30 mouse cellular contexts compared by ENCODE assay signal in the genomic region with DNA sequence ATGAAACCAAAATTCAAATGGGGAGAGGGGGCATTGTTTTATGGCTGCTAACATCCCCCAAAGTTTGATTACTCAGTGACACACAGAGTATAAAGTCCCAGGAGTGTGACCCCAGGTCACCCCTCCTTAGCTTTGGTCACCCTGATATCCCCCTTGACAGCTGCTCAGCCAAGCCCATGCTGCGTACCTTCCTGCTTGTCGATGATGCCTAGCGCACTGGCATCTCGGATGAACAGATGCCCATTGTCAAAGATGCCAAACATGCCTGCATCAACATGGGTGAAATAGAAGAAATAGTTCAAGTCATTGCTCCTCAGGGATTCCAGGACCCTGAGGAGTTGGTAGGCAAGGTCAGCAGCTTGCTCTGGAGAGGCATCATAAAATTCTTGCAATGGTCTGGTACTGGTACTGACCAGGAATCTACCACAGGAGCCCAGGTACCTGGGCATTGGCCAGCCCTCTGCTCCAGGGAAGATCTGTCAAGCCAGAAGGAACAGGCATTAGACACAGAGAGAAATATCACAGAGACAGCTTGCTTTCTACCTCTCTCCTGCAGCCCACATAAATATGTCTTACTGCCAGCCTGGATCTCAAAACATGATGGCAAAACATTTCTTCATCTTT. TPM values are rescaled to one million over a fixed set of nuclear protein-coding genes. Genes with fewer than 3 reads are reported as not detected.
DNase-seq lines count a peak whose midpoint lies in the region; ATAC-seq and TF ChIP-seq lines count a peak whose summit lies in the region.
"Had no signal": no experiment of that assay in that cellular context is flagged by ENCODE, and none has a peak within 500 bp of the region (broad histone marks: within the 10 kb centered on the region; RNA-seq: fewer than 3 reads in every experiment).

No protein-coding gene starts in this region.

- H3K27me3 ChIP-seq in cerebellum, adult 2 months (ENCODE audit: control insufficient read depth, insufficient read depth, low read length): no peaks in the 10 kb centered on the region
- no peaks in the 10 kb centered on the region for H3K27me3 ChIP-seq in forebrain, embryonic 14.5 days (replicated peaks; ENCODE audit: control insufficient read depth, insufficient read depth, low read length)
- H3K27me3 ChIP-seq: embryonic facial prominence, embryonic 13.5 days; intestine, embryonic 15.5 days; limb, embryonic 13.5 days; lung, embryonic 15.5 days; midbrain, embryonic 15.5 days had no signal

- DNase-seq in left cerebral cortex, adult 2 months (ENCODE audit: extremely low spot score in 1 of 2, low spot score in 2 of 2): no peak
- no peak for DNase-seq in left cerebral cortex, adult 11 months (ENCODE audit: low spot score)
- peak; percentile 60 to 74 for DNase-seq in cerebellum, adult 2 months
- DNase-seq in cerebellum, postnatal 14 days: peak; percentile 60 to 71
- DNase-seq in forebrain, embryonic 14.5 days (ENCODE audit: low spot score): no peak
- DNase-seq in spleen, adult 18-20 months: no peak
- DNase-seq in kidney, postnatal 25 days: no peak
- DNase-seq: adrenal gland, adult 2 months; adrenal gland, postnatal 36 days; gastrocnemius, postnatal 10 days; heart, postnatal 14 days; kidney, adult 2 months; kidney, postnatal 10 days; layer of hippocampus, adult 9-11 months; thymus, adult 2 months; thymus, postnatal 36 days had no signal

- no peak overlapping the region for H3K9ac ChIP-seq in forebrain, embryonic 14.5 days (ENCODE audit: low read length)
- H3K9ac ChIP-seq: embryonic facial prominence, embryonic 13.5 days; intestine, embryonic 15.5 days; limb, embryonic 13.5 days; lung, embryonic 15.5 days; midbrain, embryonic 15.5 days had no signal

- TF ChIP-seq POLR2A in cerebellum, adult 2 months (IDR thresholded peaks at IDR 0.05; ENCODE audit: borderline replicate concordance, insufficient read depth, low read length): no peak

- intact Hi-C loops in left cerebral cortex, adult 2 months (cut with DNase I): no loop called here

- H3K4me1 ChIP-seq in cerebellum, adult 2 months (ENCODE audit: control insufficient read depth, insufficient read depth, low read length): peaks cover 14% of the 10 kb centered on the region; the same call in 1 of the 2 replicates
- H3K4me1 ChIP-seq in forebrain, embryonic 14.5 days (ENCODE audit: control insufficient read depth, insufficient read depth, low read length): no peaks in the 10 kb centered on the region
- H3K4me1 ChIP-seq: embryonic facial prominence, embryonic 13.5 days; forebrain, embryonic 10.5 days; intestine, embryonic 15.5 days; limb, embryonic 13.5 days; lung, embryonic 15.5 days; midbrain, embryonic 10.5 days; midbrain, embryonic 15.5 days had no signal

- no peak overlapping the region for H3K4me3 ChIP-seq in left cerebral cortex, adult 2 months
- H3K4me3 ChIP-seq in cerebellum, adult 2 months (replicated peaks; ENCODE audit: insufficient read depth, low read depth, low read length): no peak overlapping the region
- no peak overlapping the region for H3K4me3 ChIP-seq in forebrain, embryonic 14.5 days (ENCODE audit: low read depth, low read length)
- H3K4me3 ChIP-seq: embryonic facial prominence, embryonic 13.5 days; forebrain, embryonic 10.5 days; intestine, embryonic 15.5 days; limb, embryonic 13.5 days; lung, embryonic 15.5 days; midbrain, embryonic 10.5 days; midbrain, embryonic 15.5 days had no signal

- peak overlapping the region; percentile 47; the same call in 1 of the 2 replicates for H3K27ac ChIP-seq in left cerebral cortex, adult 2 months
- peak overlapping the region; percentile 98 for H3K27ac ChIP-seq in cerebellum, adult 2 months (ENCODE audit: insufficient read depth, low read length)
- H3K27ac ChIP-seq in forebrain, embryonic 14.5 days (ENCODE audit: low read depth, low read length): no peak overlapping the region
- H3K27ac ChIP-seq: embryonic facial prominence, embryonic 13.5 days; forebrain, embryonic 10.5 days; hindbrain, postnatal 0 days; intestine, embryonic 15.5 days; limb, embryonic 13.5 days; lung, embryonic 15.5 days; midbrain, embryonic 10.5 days; midbrain, embryonic 15.5 days had no signal

- WGBS in cerebellum, adult 2 months: 28% methylated on average over 4 of the region's 4 CpGs
- WGBS in forebrain, embryonic 14.5 days: 93% methylated on average over 4 of the region's 4 CpGs

- H3K9me3 ChIP-seq in forebrain, embryonic 14.5 days (replicated peaks; ENCODE audit: control insufficient read depth, low read length): no peaks in the 10 kb centered on the region
- H3K9me3 ChIP-seq: embryonic facial prominence, embryonic 13.5 days; forebrain, embryonic 10.5 days; intestine, embryonic 15.5 days; limb, embryonic 13.5 days; lung, embryonic 15.5 days; midbrain, embryonic 15.5 days had no signal

- no peak overlapping the region for H3K4me2 ChIP-seq in forebrain, embryonic 14.5 days (ENCODE audit: low read length)
- H3K4me2 ChIP-seq: embryonic facial prominence, embryonic 13.5 days; intestine, embryonic 15.5 days; limb, embryonic 13.5 days; liver, embryonic 11.5 days; lung, embryonic 15.5 days; midbrain, embryonic 15.5 days had no signal

- no peak for TF ChIP-seq CTCF in left cerebral cortex, adult 2 months (IDR thresholded peaks at IDR 0.05)
- no peak for TF ChIP-seq CTCF in cerebellum, adult 2 months (IDR thresholded peaks at IDR 0.05; ENCODE audit: borderline replicate concordance, insufficient read depth, low read depth, low read length)

- no peak for ATAC-seq in forebrain, embryonic 14.5 days
- ATAC-seq: forebrain, embryonic 16.5 days; hindbrain, postnatal 0 days; intestine, embryonic 15.5 days; midbrain, embryonic 15.5 days had no signal

- H3K36me3 ChIP-seq in forebrain, embryonic 14.5 days (ENCODE audit: control insufficient read depth, insufficient read depth, low read length): no peaks in the 10 kb centered on the region
- H3K36me3 ChIP-seq: embryonic facial prominence, embryonic 13.5 days; forebrain, embryonic 10.5 days; intestine, embryonic 15.5 days; limb, embryonic 13.5 days; lung, embryonic 15.5 days; midbrain, embryonic 10.5 days; midbrain, embryonic 15.5 days had no signal

RNA-seq across cellular contexts. Expression of gene 4930578C19Rik, which starts 40.9 kb away (rescaled TPM):
- 1 to 10 TPM in 1 of 2 experiments, under 1 TPM in 1; 0.77 to 1.5 TPM for total RNA-seq in left cerebral cortex, adult 2 months (2021)
- polyA plus RNA-seq in cerebellum, adult 2 months (2012; rRNA removed): 1.2 and 1.4 TPM in 2 replicates
- polyA plus RNA-seq in forebrain, embryonic 14.5 days (2014; fragmentation: Nextera tagmentation; extraction: Ambion mirVana): 0.42 and 0.55 TPM in 2 replicates
- total RNA-seq: megakaryocyte progenitor cell, adult 5-6 weeks; MEL; neutrophil, adult 5-6 weeks had no signal
- polyA plus RNA-seq: liver, embryonic 11.5 days; liver, embryonic 16.5 days had no signal

Comparison
In these comparisons a context has a peak if more than half of its experiments do, and no peak if none do; other contexts are left out.
1. DNase-seq: peak in cerebellum, adult 2 months (2 of 2) and cerebellum, postnatal 14 days (2 of 2); none in left cerebral cortex, adult 2 months (0 of 2), left cerebral cortex, adult 11 months (single experiment), forebrain, embryonic 14.5 days (single experiment), spleen, adult 18-20 months (0 of 2) and kidney, postnatal 25 days (0 of 2).